Mouse (Mus musculus) forebrain, embryonic 10.5 days (tissue): ENCODE results near the gene AC134908.4. TPM values are rescaled to one million over a fixed set of nuclear protein-coding genes. Genes with fewer than 3 reads are reported as not detected.

ENCODE experiments used
- DNase-seq: peaks from one replicate; pipeline ENCODE4 v3.0.0-alpha.2; 2017; ENCODE audit warnings: low spot score; ENCODE audit errors: extremely low spot score
- H3K27ac ChIP-seq: fragments of 300-500 bp; sonication (generic); 2 replicates; pipeline ENCODE4 v1.5.1; 2016; ENCODE audit warnings: mild to moderate bottlenecking
- H3K27me3 ChIP-seq: fragments of 300-500 bp; sonication (generic); 2 replicates; pipeline ENCODE4 v1.6.1; 2016; ENCODE audit warnings: mild to moderate bottlenecking; ENCODE audit not compliant: poor library complexity, severe bottlenecking
- H3K36me3 ChIP-seq: fragments of 300-500 bp; sonication (generic); replicated peaks from 2 replicates; pipeline ENCODE4 v1.6.1; 2016; ENCODE audit warnings: mild to moderate bottlenecking, moderate library complexity
- H3K4me1 ChIP-seq: fragments of 300-500 bp; sonication (generic); 2 replicates; pipeline ENCODE4 v1.6.1; 2016
- H3K4me3 ChIP-seq: fragments of 300-500 bp; sonication (generic); 2 replicates; pipeline ENCODE4 v1.5.1; 2016; ENCODE audit warnings: mild to moderate bottlenecking, moderate library complexity
- H3K9me3 ChIP-seq: fragments of 300-500 bp; sonication (generic); 2 replicates; pipeline ENCODE4 v1.6.1; 2016; ENCODE audit warnings: mild to moderate bottlenecking, moderate library complexity
- WGBS: fragments of 180-500 bp; shearing (Covaris S2); methylation state at CpG from one replicate; pipeline ENCODE4 v1.1.7; 2016; 5-methylcytosine and 5-hydroxymethylcytosine counted together
- polyA plus RNA-seq: library from polyadenylated mRNA; unstranded; fragments of >200 nt; fragmentation: Nextera tagmentation; extraction: Ambion mirVana; gene quantifications from 2 replicates; pipeline ENCODE4 v1.2.1, GENCODE M21; 2016

AC134908.4 gene
- polyA plus RNA-seq, 1 experiment from 2014 or later: 2.4 TPM

- DNase-seq: peak; percentile 73
- Histone ChIP-seq H3K4me3 (peak within 1 kb of the TSS; percentile 78), H3K4me1 (peaks cover 70% of the 10 kb centered on the region), H3K36me3 (peaks cover 57% of the 10 kb centered on the region), H3K9me3 (no peaks in the 10 kb centered on the region), H3K27ac (peak within 1 kb of the TSS; percentile 93), H3K27me3 (no peaks in the 10 kb centered on the region)
- 5% methylated on average over 14 of the region's 14 CpGs for WGBS
These were observed 2.8 kb downstream of the AC134908.4 start, which contains the start of gene Fam173a for GRCm38 (mm10) chr17:25792615-25793014. Gene Fam173a, minus strand, starts transcription at chr17:25792901.

GRCm38 (mm10) chr17:25791843-25792527 lies 3.5 kb downstream of the AC134908.4 start:
- H3K4me1 ChIP-seq: peaks cover 64% of the 10 kb centered on the region
- WGBS: under 1% methylated on average over 45 of the region's 45 CpGs

GRCm38 (mm10) chr17:25791320-25791842 lies 4.1 kb downstream of the AC134908.4 start:
- WGBS: 29% methylated on average over 19 of the region's 19 CpGs
- Histone ChIP-seq H3K27me3 (no peaks in the 10 kb centered on the region), H3K4me3 (peak overlapping the region; percentile 78), H3K36me3 (peaks cover 67% of the 10 kb centered on the region), H3K9me3 (no peaks in the 10 kb centered on the region), H3K27ac (peak overlapping the region; percentile 93), H3K4me1 (peaks cover 61% of the 10 kb centered on the region)
- DNase-seq: no peak

More at GRCm38 (mm10) chr17:25791843-25792527, 3.5 kb downstream of the AC134908.4 start:
- Histone ChIP-seq H3K36me3 (peaks cover 63% of the 10 kb centered on the region), H3K9me3 (no peaks in the 10 kb centered on the region), H3K27ac (peak overlapping the region; percentile 93), H3K4me3 (peak overlapping the region; percentile 78), H3K27me3 (no peaks in the 10 kb centered on the region)
- peak; percentile 83 for DNase-seq

- DNase-seq: no peak
- Histone ChIP-seq H3K36me3 (peaks cover 65% of the 10 kb centered on the region), H3K27ac (no peak overlapping the region), H3K4me1 (peaks cover 54% of the 10 kb centered on the region), H3K4me3 (0 out of 2 replicates have a peak overlapping the region, but pooled peaks have one; percentile 5), H3K27me3 (no peaks in the 10 kb centered on the region), H3K9me3 (no peaks in the 10 kb centered on the region)
- WGBS: 93% methylated on average over 9 of the region's 9 CpGs
These were observed 8.5 kb downstream of the AC134908.4 start for GRCm38 (mm10) chr17:25786781-25787504.

- peaks cover 72% of the 10 kb centered on the region for H3K36me3 ChIP-seq
- peaks cover 48% of the 10 kb centered on the region for H3K4me1 ChIP-seq
- 84% methylated on average over 3 of the region's 3 CpGs for WGBS
- no peaks in the 10 kb centered on the region for H3K27me3 ChIP-seq
- no peaks in the 10 kb centered on the region for H3K9me3 ChIP-seq
- no peak for DNase-seq
- peak within 1 kb of the TSS; percentile 60 for H3K4me3 ChIP-seq
- H3K27ac ChIP-seq: peak within 1 kb of the TSS; percentile 92
These were observed 9.2 kb downstream of the AC134908.4 start, which contains the start of gene Ccdc78 for GRCm38 (mm10) chr17:25786280-25786679. Gene Ccdc78, plus strand, starts transcription at chr17:25786580.

- Histone ChIP-seq H3K9me3 (no peaks in the 10 kb centered on the region), H3K4me1 (peaks cover 38% of the 10 kb centered on the region), H3K27me3 (no peaks in the 10 kb centered on the region), H3K36me3 (peaks cover 76% of the 10 kb centered on the region), H3K27ac (peak within 1 kb of the TSS; percentile 92), H3K4me3 (peak within 1 kb of the TSS; percentile 60)
- WGBS: under 1% methylated on average over 23 of the region's 23 CpGs
- DNase-seq: peak; percentile 98
These were observed 10.1 kb downstream of the AC134908.4 start, which contains the start of gene Haghl for GRCm38 (mm10) chr17:25785281-25785745. Gene Haghl, minus strand, starts transcription at chr17:25785673.

- Histone ChIP-seq H3K27me3 (no peaks in the 10 kb centered on the region), H3K36me3 (peaks cover 75% of the 10 kb centered on the region), H3K4me3 (peak overlapping the region; percentile 60), H3K27ac (peak overlapping the region; percentile 92), H3K4me1 (peaks cover 38% of the 10 kb centered on the region), H3K9me3 (no peaks in the 10 kb centered on the region)
- 86% methylated on average over 15 of the region's 15 CpGs for WGBS
- DNase-seq: no peak
These were observed 11.4 kb downstream of the AC134908.4 start for GRCm38 (mm10) chr17:25783861-25784574.

GRCm38 (mm10) chr17:25783086-25783485 lies 12.4 kb downstream of the AC134908.4 start:
- H3K9me3 ChIP-seq: no peaks in the 10 kb centered on the region
- 0 out of 2 replicates have a peak overlapping the region, but pooled peaks have one; percentile 11 for H3K27ac ChIP-seq
- peak overlapping the region; percentile 60; the same call in 1 of the 2 replicates for H3K4me3 ChIP-seq
- H3K27me3 ChIP-seq: no peaks in the 10 kb centered on the region
- peaks cover 41% of the 10 kb centered on the region for H3K4me1 ChIP-seq
- 89% methylated on average over 7 of the region's 7 CpGs for WGBS
- DNase-seq: no peak
- peaks cover 75% of the 10 kb centered on the region for H3K36me3 ChIP-seq

GRCm38 (mm10) chr17:25781339-25781738 lies 14.1 kb downstream of the AC134908.4 start:
- Histone ChIP-seq H3K4me3 (no peak overlapping the region), H3K27ac (no peak overlapping the region), H3K36me3 (peaks cover 70% of the 10 kb centered on the region), H3K9me3 (no peaks in the 10 kb centered on the region), H3K27me3 (no peaks in the 10 kb centered on the region), H3K4me1 (peaks cover 41% of the 10 kb centered on the region)
- WGBS: 81% methylated on average over 6 of the region's 6 CpGs
- no peak for DNase-seq

- no peak overlapping the region for H3K27ac ChIP-seq
- no peak for DNase-seq
- 95% methylated on average over 5 of the region's 5 CpGs for WGBS
- H3K27me3 ChIP-seq: no peaks in the 10 kb centered on the region
- H3K36me3 ChIP-seq: peaks cover 60% of the 10 kb centered on the region
- H3K9me3 ChIP-seq: no peaks in the 10 kb centered on the region
- peaks cover 25% of the 10 kb centered on the region for H3K4me1 ChIP-seq
- peak overlapping the region; percentile 2; the same call in 1 of the 2 replicates for H3K4me3 ChIP-seq
These were observed 17.5 kb downstream of the AC134908.4 start for GRCm38 (mm10) chr17:25777948-25778347.

- DNase-seq: no peak
- H3K9me3 ChIP-seq: no peaks in the 10 kb centered on the region
- 82% methylated on average over 10 of the region's 10 CpGs for WGBS
- peaks cover 36% of the 10 kb centered on the region for H3K36me3 ChIP-seq
- no peak overlapping the region for H3K27ac ChIP-seq
- peaks cover 19% of the 10 kb centered on the region for H3K4me1 ChIP-seq
- H3K27me3 ChIP-seq: no peaks in the 10 kb centered on the region
- no peak overlapping the region for H3K4me3 ChIP-seq
These were observed 20.0 kb downstream of the AC134908.4 start for GRCm38 (mm10) chr17:25775318-25776062.
